Mouse (Mus musculus) limb, embryonic 10.5 days (tissue): ENCODE measurements around the gene Mfsd2a. TPM values are rescaled to one million over a fixed set of nuclear protein-coding genes. Genes with fewer than 3 reads are reported as not detected.
A peak's percentile ranks its signal among the peaks of the same experiment; 100 is the strongest.

Source experiments
- DNase-seq: peaks from one replicate; pipeline ENCODE4 v3.0.0-alpha.2; 2017; ENCODE audit warnings: low spot score
- H3K27ac ChIP-seq: fragments of 300-500 bp; sonication (generic); 2 replicates; pipeline ENCODE4 v1.5.1; 2016; ENCODE audit warnings: mild to moderate bottlenecking
- H3K27me3 ChIP-seq: fragments of 300-500 bp; sonication (generic); 2 replicates; pipeline ENCODE4 v1.6.1; 2016; ENCODE audit warnings: low read depth, mild to moderate bottlenecking; ENCODE audit not compliant: poor library complexity, severe bottlenecking
- H3K36me3 ChIP-seq: fragments of 300-500 bp; sonication (generic); 2 replicates; pipeline ENCODE4 v1.6.1; 2016; ENCODE audit warnings: mild to moderate bottlenecking, moderate library complexity
- H3K4me1 ChIP-seq: fragments of 300-500 bp; sonication (generic); 2 replicates; pipeline ENCODE4 v1.6.1; 2016
- H3K4me3 ChIP-seq: fragments of 300-500 bp; sonication (generic); 2 replicates; pipeline ENCODE4 v1.5.1; 2016; ENCODE audit warnings: mild to moderate bottlenecking, moderate library complexity
- H3K9me3 ChIP-seq: fragments of 300-500 bp; sonication (generic); replicated peaks from 2 replicates; pipeline ENCODE4 v1.6.1; 2016; ENCODE audit warnings: mild to moderate bottlenecking
- WGBS: fragments of 180-500 bp; shearing (Covaris S2); methylation state at CpG from one replicate; pipeline ENCODE4 v1.1.7; 2016; 5-methylcytosine and 5-hydroxymethylcytosine counted together
- polyA plus RNA-seq: library from polyadenylated mRNA; unstranded; fragments of >200 nt; fragmentation: Nextera tagmentation; extraction: Ambion mirVana; gene quantifications from 2 replicates; pipeline ENCODE4 v1.2.1, GENCODE M21; 2016

Mfsd2a gene
- 10.1 and 10.7 TPM in 2 replicates for polyA plus RNA-seq

DNA sequence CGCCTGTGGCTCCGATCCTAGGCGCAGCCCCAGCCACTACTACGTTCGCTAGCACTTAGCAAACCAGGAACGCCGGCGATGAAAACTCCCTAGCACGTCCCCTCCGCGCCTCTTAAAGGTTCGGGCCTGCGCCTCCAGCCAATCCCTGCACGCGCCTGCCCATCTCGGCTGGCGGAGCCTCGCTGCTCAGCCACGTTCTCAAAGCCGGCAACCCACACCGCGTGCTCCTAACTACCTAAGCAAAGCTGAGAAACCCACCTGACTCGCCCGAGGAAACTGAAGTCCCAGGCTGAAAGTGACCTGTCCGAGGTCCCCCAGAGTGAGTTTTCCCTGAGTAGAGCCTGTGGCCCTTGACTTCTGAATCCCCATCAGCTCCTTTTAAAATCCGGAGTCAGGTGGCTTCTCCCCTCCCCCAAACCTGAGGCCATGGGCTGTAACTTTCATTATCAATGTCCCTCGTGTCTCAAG is at the start of gene Mfsd2a:
TSS of gene Mfsd2a (minus strand) at position 89 of the 468 bp plus-strand sequence.
- Histone ChIP-seq H3K27me3 (peaks cover 41% of the 10 kb centered on the region), H3K27ac (peak within 1 kb of the TSS; percentile 88), H3K4me1 (peaks cover 38% of the 10 kb centered on the region), H3K36me3 (peaks cover 30% of the 10 kb centered on the region), H3K4me3 (peak within 1 kb of the TSS; percentile 63), H3K9me3 (no peaks in the 10 kb centered on the region)
- 2% methylated on average over 27 of the region's 27 CpGs for WGBS
- peak; percentile 86 for DNase-seq

DNA sequence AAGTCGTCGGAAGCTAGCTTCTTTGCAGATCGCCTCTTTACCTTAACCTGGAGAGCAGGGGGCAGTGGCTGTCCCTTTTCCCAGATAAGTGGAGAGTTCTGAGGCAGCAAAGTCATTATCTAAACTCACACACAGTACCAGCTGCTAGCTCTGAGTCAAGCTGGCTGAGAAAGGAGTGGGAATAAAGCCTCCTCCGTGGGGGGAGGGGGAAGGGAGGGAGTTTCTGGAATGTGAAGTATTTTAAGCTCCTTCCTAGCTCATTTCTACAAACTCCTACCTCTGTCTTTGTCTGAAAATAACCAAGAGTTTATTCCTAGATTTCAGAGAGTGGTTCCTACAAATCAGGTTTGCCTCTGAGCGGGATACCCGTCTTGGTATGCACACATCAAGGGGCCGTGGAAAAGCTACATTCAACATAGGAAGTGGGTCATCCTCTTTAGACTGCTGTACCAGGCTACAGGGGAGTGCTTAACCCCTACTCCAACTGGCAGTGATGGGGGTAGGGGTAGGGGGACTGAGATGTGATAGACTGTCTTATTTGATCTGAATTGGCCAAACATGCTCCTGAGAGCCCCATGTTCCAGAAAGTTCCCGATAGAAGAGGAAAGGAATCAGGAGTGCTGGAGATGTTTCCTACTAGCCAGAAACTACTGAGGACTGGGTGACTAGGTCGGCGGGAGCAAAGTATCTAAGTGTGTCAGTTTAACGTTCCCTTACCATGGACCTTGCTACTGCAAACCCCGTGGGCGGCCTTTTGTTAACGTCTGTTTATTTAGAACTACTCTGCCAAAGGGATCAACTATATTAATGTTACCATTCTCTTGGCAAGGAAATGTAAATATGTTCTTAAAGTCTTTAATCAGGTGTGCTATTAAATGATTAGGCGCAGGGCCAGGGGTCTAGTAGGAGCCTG is 44.3 kb upstream of the Mfsd2a start:
- Histone ChIP-seq H3K4me3 (no peak overlapping the region), H3K9me3 (no peaks in the 10 kb centered on the region), H3K27me3 (peaks cover 6% of the 10 kb centered on the region; the same call in 1 of the 2 replicates), H3K27ac (peak overlapping the region; percentile 32; the same call in 1 of the 2 replicates), H3K36me3 (peaks cover 17% of the 10 kb centered on the region), H3K4me1 (peaks cover 25% of the 10 kb centered on the region)
- WGBS: 45% methylated on average over 15 of the region's 15 CpGs
- no peak for DNase-seq

DNA sequence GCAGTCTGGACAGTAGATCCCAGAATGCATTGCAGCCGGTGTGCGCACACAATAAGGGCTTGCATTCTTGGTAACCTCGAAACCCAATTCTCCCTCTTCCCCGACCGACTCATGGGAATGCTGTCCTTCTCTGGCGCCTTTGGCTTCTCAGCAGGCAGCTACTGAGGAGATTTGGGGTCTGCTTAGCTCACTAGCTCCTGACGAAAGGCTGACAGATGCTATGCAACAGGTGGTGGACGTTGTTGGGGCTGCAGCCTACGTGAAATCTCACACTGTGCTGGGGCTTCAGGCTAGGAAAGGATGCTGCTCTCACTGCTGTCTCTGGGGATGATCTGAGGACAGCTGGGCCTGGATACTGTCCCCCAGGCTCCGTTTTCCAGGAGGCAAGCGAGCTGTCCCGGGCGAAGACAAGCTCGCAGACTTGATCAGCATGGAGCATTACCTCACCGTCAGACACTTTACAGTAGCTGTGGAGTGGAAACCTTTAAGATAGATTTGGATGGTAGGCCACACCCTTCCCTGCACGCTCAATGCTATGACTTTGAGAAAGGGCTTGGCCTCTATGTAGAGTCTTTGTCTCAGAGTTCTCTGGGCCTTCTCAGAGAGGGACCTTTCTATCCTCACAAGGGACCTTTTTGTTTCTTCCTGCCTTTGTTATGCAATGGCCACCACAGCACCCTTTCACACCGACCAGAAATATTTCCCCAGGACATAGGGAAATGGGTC is 39.8 kb upstream of the Mfsd2a start:
- no peaks in the 10 kb centered on the region for H3K9me3 ChIP-seq
- peaks cover 67% of the 10 kb centered on the region for H3K4me1 ChIP-seq
- H3K27ac ChIP-seq: no peak overlapping the region
- peaks cover 22% of the 10 kb centered on the region for H3K36me3 ChIP-seq
- no peak overlapping the region for H3K4me3 ChIP-seq
- DNase-seq: no peak
- H3K27me3 ChIP-seq: peaks cover 33% of the 10 kb centered on the region
- 69% methylated on average over 17 of the region's 17 CpGs for WGBS

DNA sequence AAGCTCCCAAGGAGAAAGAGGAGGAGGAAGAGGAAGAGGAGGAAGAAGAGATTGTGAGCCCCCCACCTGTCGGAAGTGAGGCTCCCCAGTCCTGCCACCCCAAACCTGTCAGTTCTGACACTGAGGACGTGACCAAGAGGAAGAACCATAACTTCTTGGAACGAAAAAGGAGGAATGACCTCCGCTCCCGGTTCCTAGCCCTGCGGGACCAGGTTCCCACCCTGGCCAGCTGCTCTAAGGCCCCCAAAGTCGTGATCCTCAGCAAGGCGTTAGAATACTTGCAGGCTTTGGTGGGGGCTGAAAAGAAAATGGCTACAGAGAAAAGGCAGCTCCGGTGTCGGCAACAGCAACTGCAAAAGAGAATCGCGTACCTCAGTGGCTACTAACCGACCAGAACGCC is 39.1 kb upstream of the Mfsd2a start:
- Histone ChIP-seq H3K9me3 (no peaks in the 10 kb centered on the region), H3K27me3 (peaks cover 33% of the 10 kb centered on the region), H3K36me3 (peaks cover 22% of the 10 kb centered on the region), H3K4me1 (peaks cover 69% of the 10 kb centered on the region), H3K27ac (peak overlapping the region; percentile 73; the same call in 1 of the 2 replicates), H3K4me3 (no peak overlapping the region)
- WGBS: 74% methylated on average over 14 of the region's 14 CpGs
- DNase-seq: no peak

DNA sequence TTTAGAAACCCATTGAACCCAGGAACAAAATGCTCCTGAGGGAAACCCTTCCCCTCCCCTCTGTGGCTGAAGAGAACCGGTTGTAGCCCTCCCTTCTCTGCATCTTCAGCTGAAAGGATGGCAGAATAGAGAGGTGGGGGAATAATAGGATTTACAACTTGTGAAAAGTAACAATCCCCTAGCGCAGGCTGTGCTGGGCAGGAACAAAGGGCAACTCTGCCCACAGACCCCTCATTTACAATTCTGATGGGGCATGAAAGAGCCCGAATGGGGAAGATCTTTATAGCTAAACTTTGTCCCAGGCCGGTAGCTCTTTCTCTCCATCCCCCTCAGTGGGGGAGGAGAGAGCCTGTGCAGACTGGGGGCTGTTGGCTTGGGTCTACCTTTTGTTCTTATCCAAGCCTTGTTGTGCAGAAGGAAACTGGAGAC is 38.3 kb upstream of the Mfsd2a start:
- Histone ChIP-seq H3K4me3 (peak overlapping the region; percentile 82), H3K27ac (peak overlapping the region; percentile 73), H3K36me3 (peaks cover 22% of the 10 kb centered on the region), H3K9me3 (no peaks in the 10 kb centered on the region), H3K4me1 (peaks cover 63% of the 10 kb centered on the region), H3K27me3 (peaks cover 33% of the 10 kb centered on the region)
- DNase-seq: no peak
- 8% methylated on average over 4 of the region's 4 CpGs for WGBS

DNA sequence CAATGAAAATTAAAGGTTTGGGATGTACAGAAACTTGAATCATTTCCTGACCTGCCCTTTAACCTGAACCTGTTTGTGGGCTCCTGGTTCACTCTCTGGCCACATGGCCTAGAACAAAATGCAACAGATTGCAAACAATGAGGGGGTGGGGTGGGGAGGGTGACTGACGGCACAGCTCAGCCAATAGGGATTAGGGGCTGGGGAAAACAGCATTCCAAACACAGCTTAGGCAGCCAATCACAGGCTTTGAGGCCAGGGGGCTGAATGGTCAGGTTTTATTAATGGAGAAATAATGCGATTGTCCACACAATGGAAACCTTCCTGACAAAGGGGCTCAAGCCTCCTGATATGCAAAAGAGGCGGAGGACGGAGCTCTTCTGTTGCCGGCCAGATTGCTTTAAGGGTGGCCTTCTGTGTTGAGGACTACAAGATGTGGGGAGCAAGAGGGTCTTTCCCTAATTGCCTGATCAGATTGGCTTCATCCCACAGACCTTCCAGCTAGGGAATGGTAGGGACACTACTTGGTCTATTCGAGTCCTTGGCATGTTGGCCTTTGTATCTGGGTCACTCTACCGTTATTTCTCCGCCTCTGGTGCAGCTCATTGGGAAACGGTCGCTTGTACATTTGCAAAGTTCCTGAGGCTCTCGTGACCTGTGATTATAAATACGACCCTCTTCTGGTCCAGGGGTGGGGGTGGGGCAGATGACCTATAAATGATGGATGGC is 37.7 kb upstream of the Mfsd2a start:
- peak; percentile 72 for DNase-seq
- H3K27me3 ChIP-seq: peaks cover 33% of the 10 kb centered on the region
- peaks cover 22% of the 10 kb centered on the region for H3K36me3 ChIP-seq
- H3K4me1 ChIP-seq: peaks cover 63% of the 10 kb centered on the region
- H3K4me3 ChIP-seq: peak overlapping the region; percentile 82
- peak overlapping the region; percentile 73 for H3K27ac ChIP-seq
- WGBS: 10% methylated on average over 12 of the region's 12 CpGs
- no peaks in the 10 kb centered on the region for H3K9me3 ChIP-seq

DNA sequence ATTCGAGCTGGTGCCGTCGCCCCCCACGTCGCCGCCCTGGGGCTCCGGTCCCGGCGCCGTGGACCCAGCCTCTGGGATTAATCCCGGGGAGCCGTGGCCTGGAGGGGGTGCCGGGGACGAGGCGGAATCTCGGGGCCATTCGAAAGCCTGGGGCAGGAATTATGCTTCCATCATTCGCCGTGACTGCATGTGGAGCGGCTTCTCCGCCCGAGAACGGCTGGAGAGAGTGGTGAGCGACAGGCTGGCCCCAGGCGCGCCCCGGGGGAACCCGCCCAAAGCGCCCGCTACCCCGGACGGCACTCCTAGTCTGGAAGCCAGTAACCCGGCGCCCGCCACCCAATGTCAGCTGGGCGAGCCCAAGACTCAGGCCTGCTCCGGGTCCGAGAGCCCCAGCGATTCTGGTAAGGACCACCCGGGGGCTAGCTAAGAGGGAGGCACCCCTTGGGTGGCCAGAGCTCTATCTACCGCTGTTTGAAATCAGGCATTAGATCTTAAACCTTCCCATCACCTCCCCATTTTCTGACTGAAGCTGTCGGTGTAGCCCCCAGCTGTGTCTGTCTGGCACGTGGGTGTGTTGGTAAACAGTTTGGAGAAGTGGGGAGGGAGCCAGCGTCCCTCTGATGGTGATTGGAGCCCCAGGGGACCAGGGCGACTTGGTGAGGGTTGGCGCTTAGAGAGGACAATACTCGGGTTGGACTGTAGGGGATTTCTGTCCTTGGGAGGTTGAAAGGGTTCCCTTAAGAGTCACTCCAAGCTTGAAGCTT is 35.8 kb upstream of the Mfsd2a start:
- peak; percentile 62 for DNase-seq
- WGBS: under 1% methylated on average over 47 of the region's 47 CpGs
- Histone ChIP-seq H3K9me3 (no peaks in the 10 kb centered on the region), H3K4me3 (peak overlapping the region; percentile 82), H3K27ac (peak overlapping the region; percentile 93), H3K27me3 (peaks cover 33% of the 10 kb centered on the region), H3K36me3 (peaks cover 20% of the 10 kb centered on the region), H3K4me1 (peaks cover 61% of the 10 kb centered on the region)

DNA sequence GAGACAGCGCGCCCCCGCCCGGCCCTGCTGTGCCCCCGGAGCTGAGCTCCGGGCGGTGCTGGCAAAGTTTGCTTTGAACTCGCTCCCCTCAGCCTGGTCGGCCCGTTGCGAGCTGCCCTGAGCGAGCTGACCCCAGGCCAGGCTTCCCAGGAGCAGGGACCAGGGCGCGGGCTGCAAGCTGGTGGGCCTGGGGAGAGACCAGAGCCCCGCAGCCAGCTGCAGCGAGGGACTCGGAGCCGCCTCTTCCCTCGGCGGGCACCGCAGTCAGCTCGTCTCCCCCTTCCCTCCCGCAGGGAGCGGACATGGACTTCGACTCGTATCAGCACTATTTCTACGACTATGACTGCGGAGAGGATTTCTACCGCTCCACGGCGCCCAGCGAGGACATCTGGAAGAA is 35.2 kb upstream of the Mfsd2a start:
- H3K4me3 ChIP-seq: peak overlapping the region; percentile 82
- WGBS: 0% methylated on average over 32 of the region's 32 CpGs
- peaks cover 55% of the 10 kb centered on the region for H3K4me1 ChIP-seq
- DNase-seq: no peak
- H3K27me3 ChIP-seq: peaks cover 33% of the 10 kb centered on the region
- H3K9me3 ChIP-seq: no peaks in the 10 kb centered on the region
- H3K27ac ChIP-seq: peak overlapping the region; percentile 93
- H3K36me3 ChIP-seq: peaks cover 14% of the 10 kb centered on the region

DNA sequence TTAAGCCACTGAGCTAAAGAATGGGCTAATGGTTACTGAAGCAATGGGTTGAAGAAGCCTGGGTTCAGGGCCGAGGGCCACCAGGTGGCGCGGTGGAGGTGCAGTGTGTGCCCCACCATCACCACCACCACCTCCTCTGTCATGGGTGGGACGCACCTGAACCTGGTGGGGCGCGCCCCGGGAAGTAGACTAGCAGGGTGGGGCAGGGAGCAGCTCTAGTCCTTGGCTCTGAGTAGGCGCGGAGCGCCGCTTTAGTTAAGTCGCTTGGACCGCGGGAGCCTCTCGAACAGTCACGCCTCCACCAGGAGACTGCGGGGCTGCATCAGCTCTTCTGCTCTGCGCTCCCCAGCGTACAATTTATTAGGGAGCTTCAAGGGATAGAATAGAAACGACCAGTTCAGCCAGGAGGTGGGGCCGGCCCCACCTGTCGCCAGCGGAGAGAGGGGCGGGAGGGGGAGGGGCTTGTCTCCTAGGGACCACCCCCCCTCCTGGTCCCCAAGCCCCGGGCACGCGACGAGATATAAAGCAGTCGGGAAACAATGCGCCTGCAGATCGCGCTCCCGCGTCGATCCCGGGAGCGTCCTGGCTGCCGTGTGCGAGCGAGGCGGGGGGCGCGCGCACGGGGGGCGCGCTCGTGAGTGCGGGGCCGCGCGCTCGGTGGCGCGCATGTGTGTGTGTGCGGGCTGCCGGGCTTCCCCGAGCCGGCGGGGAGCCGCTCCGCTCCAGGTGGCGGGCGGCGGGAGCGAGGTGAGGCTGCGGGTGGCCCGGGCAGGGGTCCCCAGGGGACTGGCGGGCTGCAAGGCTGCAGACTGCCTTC is 34.6 kb upstream of the Mfsd2a start, which contains the start of gene Mycl:
TSS of gene Mycl (plus strand) at position 249 of the 817 bp plus-strand sequence.
- Histone ChIP-seq H3K27me3 (peaks cover 30% of the 10 kb centered on the region), H3K36me3 (peaks cover 8% of the 10 kb centered on the region), H3K9me3 (no peaks in the 10 kb centered on the region), H3K27ac (peak within 1 kb of the TSS; percentile 93), H3K4me3 (peak within 1 kb of the TSS; percentile 82), H3K4me1 (peaks cover 51% of the 10 kb centered on the region)
- peak; percentile 89 for DNase-seq
- under 1% methylated on average over 69 of the region's 69 CpGs for WGBS

DNA sequence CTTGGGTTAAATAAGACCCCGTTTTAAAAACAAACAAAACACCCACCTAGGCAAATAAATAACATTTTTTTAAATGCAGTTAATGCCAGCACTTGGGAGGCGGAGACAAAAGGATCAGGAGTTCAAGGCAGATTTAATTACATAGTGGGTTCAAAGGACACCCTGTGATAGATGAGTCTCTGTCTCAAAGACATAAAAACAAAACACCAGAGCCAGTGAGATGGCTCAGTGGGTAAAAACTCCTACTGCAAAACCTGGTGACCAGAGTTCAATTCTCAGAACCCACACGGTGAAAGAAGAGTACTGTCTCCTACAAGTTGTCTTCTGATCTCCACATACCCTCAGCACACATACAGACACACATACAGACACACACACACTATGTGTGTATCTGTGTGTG is 31.3 kb upstream of the Mfsd2a start:
- Histone ChIP-seq H3K27ac (no peak overlapping the region), H3K36me3 (no peaks in the 10 kb centered on the region; the same call in 1 of the 2 replicates), H3K4me3 (no peak overlapping the region), H3K4me1 (peaks cover 21% of the 10 kb centered on the region), H3K27me3 (peaks cover 5% of the 10 kb centered on the region; the same call in 1 of the 2 replicates), H3K9me3 (no peaks in the 10 kb centered on the region)
- DNase-seq: no peak
- 64% methylated on average over 3 of the region's 3 CpGs for WGBS

DNA sequence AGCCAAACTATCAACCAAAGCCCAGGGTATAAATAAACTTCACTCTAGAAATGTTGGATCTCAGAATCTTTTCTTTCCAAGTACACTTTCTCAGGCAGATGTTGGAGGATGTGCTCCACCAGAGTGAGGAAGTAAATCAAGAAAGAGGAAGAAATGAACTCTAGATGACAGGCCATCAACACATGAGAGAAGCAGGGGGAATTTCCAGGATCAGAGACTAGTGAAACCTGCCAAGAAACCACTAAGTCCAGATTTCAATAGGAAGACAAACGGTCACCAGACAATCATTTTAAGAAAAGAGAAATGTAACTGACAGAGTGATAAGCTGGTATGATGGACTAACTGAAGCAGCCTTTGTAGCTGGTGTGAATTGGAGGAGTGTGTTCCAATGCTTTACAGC is 30.2 kb upstream of the Mfsd2a start:
- Histone ChIP-seq H3K4me1 (peaks cover 11% of the 10 kb centered on the region; the same call in 1 of the 2 replicates), H3K4me3 (no peak overlapping the region), H3K27ac (no peak overlapping the region), H3K9me3 (no peaks in the 10 kb centered on the region), H3K27me3 (no peaks in the 10 kb centered on the region), H3K36me3 (no peaks in the 10 kb centered on the region; the same call in 1 of the 2 replicates)
- WGBS: 87% methylated on average over 1 of the region's 1 CpGs
- DNase-seq: no peak
